Comparison of ENCODE assay signal across 9 mouse cellular contexts in genomic region chr5:22888345-22888744, GRCm38 (mm10).
A peak's percentile ranks its signal among the peaks of the same experiment; 100 is the strongest.
DNase-seq lines count a peak whose midpoint lies in the region.
"Had no signal": no experiment of that assay in that cellular context is flagged by ENCODE, and none has a peak within 500 bp of the region (broad histone marks: within the 10 kb centered on the region; RNA-seq: fewer than 3 reads in every experiment).

No protein-coding gene starts in this region.

- peak; percentile 52 to 58 for DNase-seq in frontal cortex, adult 2 months (ENCODE audit: extremely low spot score in 1 of 2, low spot score in 1 of 2)
- no peak for DNase-seq in frontal cortex, postnatal 25 days (ENCODE audit: low spot score in 2 of 2)
- peak; percentile 33 for DNase-seq in cerebellum, adult 8-10 months
- DNase-seq in layer of hippocampus, adult 9-10 months (ENCODE audit: low spot score), result peak; percentile 33
- DNase-seq in right cerebral cortex, postnatal 10 days (ENCODE audit: low spot score in 2 of 2), result peak; percentile 34 to 51
- no peak for DNase-seq in T-cell, adult 2 months (ENCODE audit: low spot score)
- no peak for DNase-seq in urinary bladder, postnatal 36 days (ENCODE audit: low spot score in 2 of 2)
- DNase-seq in adrenal gland, postnatal 10 days, result no peak
- DNase-seq: lung, postnatal 36 days had no signal

Comparison
In these comparisons a context has a peak if more than half of its experiments do, and no peak if none do; other contexts are left out.
1. DNase-seq: peak in frontal cortex, adult 2 months (2 of 2), cerebellum, adult 8-10 months (single experiment), layer of hippocampus, adult 9-10 months (single experiment) and right cerebral cortex, postnatal 10 days (2 of 2); none in frontal cortex, postnatal 25 days (0 of 2), T-cell, adult 2 months (single experiment), urinary bladder, postnatal 36 days (0 of 2) and adrenal gland, postnatal 10 days (single experiment).